Comparison of ENCODE assay signal across 8 mouse cellular contexts in genomic region chr19:5567534-5568469, GRCm38 (mm10). TPM values are rescaled to one million over a fixed set of nuclear protein-coding genes. Genes with fewer than 3 reads are reported as not detected.
DNase-seq lines count a peak whose midpoint lies in the region; ATAC-seq lines count a peak whose summit lies in the region.

Gene Ap5b1 (plus strand): TSS chr19:5568025.

- H3K4me1 ChIP-seq in hindbrain, embryonic 13.5 days (replicated peaks), result peaks cover 29% of the 10 kb centered on the region

- peaks cover 51% of the 10 kb centered on the region for H3K27me3 ChIP-seq in hindbrain, embryonic 13.5 days

- WGBS in hindbrain, embryonic 13.5 days, result under 1% methylated on average over 93 of the region's 102 CpGs

- peak within 1 kb of the TSS; percentile 86 for H3K4me2 ChIP-seq in hindbrain, embryonic 13.5 days

- no peaks in the 10 kb centered on the region for H3K9me3 ChIP-seq in hindbrain, embryonic 13.5 days

- peaks cover 20% of the 10 kb centered on the region for H3K36me3 ChIP-seq in hindbrain, embryonic 13.5 days

- H3K4me3 ChIP-seq in hindbrain, embryonic 13.5 days, result peak within 1 kb of the TSS; percentile 69

- DNase-seq in NIH3T3 (ENCODE audit: low read depth), result peak; percentile 96
- peak; percentile 95 to 96 for DNase-seq in cerebellum, postnatal 10 days
- DNase-seq in frontal cortex, postnatal 14 days (ENCODE audit: low spot score in 2 of 2), result peak; percentile 71 to 84
- peak; percentile 90 to 92 for DNase-seq in layer of hippocampus, postnatal 25 days (ENCODE audit: extremely low spot score in 1 of 2, low spot score in 1 of 2)
- peak; percentile 93 for DNase-seq in lung, postnatal 25 days (ENCODE audit: low spot score)
- peak; percentile 94 for DNase-seq in retina, embryonic 14.5 days (ENCODE audit: low spot score)
- DNase-seq in thymus, postnatal 4 days, result peak; percentile 95

- H3K9ac ChIP-seq in hindbrain, embryonic 13.5 days, result peak within 1 kb of the TSS; percentile 85

- H3K27ac ChIP-seq in hindbrain, embryonic 13.5 days, result peak within 1 kb of the TSS; percentile 89

- peak; percentile 86 for ATAC-seq in hindbrain, embryonic 13.5 days (ENCODE audit: low FRiP score)

RNA-seq across cellular contexts. Expression of gene Ap5b1, which starts in this region (rescaled TPM):
- polyA plus RNA-seq in hindbrain, embryonic 13.5 days (2015; fragmentation: Nextera tagmentation; extraction: Ambion mirVana), result 2.2 and 2.9 TPM in 2 replicates
- 1 to 10 TPM; 7.7 to 8.2 TPM for total RNA-seq in layer of hippocampus, postnatal 25 days (2021)

Comparison
In these comparisons a context has a peak if more than half of its experiments do, and no peak if none do; other contexts are left out.
1. Peak in every context shown above with its lines: DNase-seq, ATAC-seq, H3K4me3 ChIP-seq and H3K27ac ChIP-seq.